Mouse (Mus musculus): ENCODE results near the gene Coq10a. TPM values are rescaled to one million over a fixed set of nuclear protein-coding genes. Genes with fewer than 3 reads are reported as not detected.
A peak's percentile ranks its signal among the peaks of the same experiment; 100 is the strongest.

Coq10a gene
- polyA plus RNA-seq, 1 experiment from 2014 or later = 31.7 TPM

- Histone ChIP-seq H3K36me3 (peaks cover 9% of the 10 kb centered on the region), H3K4me3 (peak overlapping the region; percentile 71), H3K27me3 (no peaks in the 10 kb centered on the region), H3K4me2 (replicated peaks) (peak overlapping the region; percentile 77), H3K27ac (peak overlapping the region; percentile 96), H3K4me1 (peaks cover 14% of the 10 kb centered on the region), H3K9ac (peak overlapping the region; percentile 77), H3K9me3 (replicated peaks) (no peaks in the 10 kb centered on the region)
- WGBS = 8% methylated on average over 9 of the region's 9 CpGs
- ATAC-seq (ENCODE audit: low FRiP score) = no peak
Measured at GRCm38 (mm10) chr10:128369218-128369543, 384 bp upstream of the Coq10a start.

- Histone ChIP-seq H3K9me3 (replicated peaks) (no peaks in the 10 kb centered on the region), H3K4me1 (peaks cover 14% of the 10 kb centered on the region), H3K27ac (peak overlapping the region; percentile 96), H3K4me2 (replicated peaks) (peak overlapping the region; percentile 77), H3K36me3 (peaks cover 18% of the 10 kb centered on the region), H3K27me3 (no peaks in the 10 kb centered on the region), H3K4me3 (peak overlapping the region; percentile 71), H3K9ac (peak overlapping the region; percentile 77)
- no peak for ATAC-seq (ENCODE audit: low FRiP score)
- WGBS = 13% methylated on average over 19 of the region's 19 CpGs
Measured at GRCm38 (mm10) chr10:128367899-128368401, 847 bp downstream of the Coq10a start.

- peaks cover 3% of the 10 kb centered on the region for H3K4me1 ChIP-seq
- no peak overlapping the region for H3K27ac ChIP-seq
- no peak overlapping the region for H3K4me3 ChIP-seq
- no peak overlapping the region for H3K4me2 ChIP-seq (replicated peaks)
- no peaks in the 10 kb centered on the region for H3K27me3 ChIP-seq
- H3K9ac ChIP-seq = no peak overlapping the region
- no peak for ATAC-seq (ENCODE audit: low FRiP score)
- H3K9me3 ChIP-seq (replicated peaks) = no peaks in the 10 kb centered on the region
- peaks cover 69% of the 10 kb centered on the region for H3K36me3 ChIP-seq
- 53% methylated on average over 3 of the region's 3 CpGs for WGBS
Measured at GRCm38 (mm10) chr10:128362568-128362967, 6.2 kb downstream of the Coq10a start.

- H3K27me3 ChIP-seq = no peaks in the 10 kb centered on the region
- peaks cover 69% of the 10 kb centered on the region for H3K36me3 ChIP-seq
- 93% methylated on average over 6 of the region's 6 CpGs for WGBS
- no peak overlapping the region for H3K9ac ChIP-seq
- ATAC-seq (ENCODE audit: low FRiP score) = no peak
- no peaks in the 10 kb centered on the region for H3K4me1 ChIP-seq
- no peaks in the 10 kb centered on the region for H3K9me3 ChIP-seq (replicated peaks)
- no peak overlapping the region for H3K4me2 ChIP-seq (replicated peaks)
- no peak overlapping the region for H3K4me3 ChIP-seq
- H3K27ac ChIP-seq = no peak overlapping the region
Measured at GRCm38 (mm10) chr10:128361836-128362235, 7.0 kb downstream of the Coq10a start.

GRCm38 (mm10) chr10:128359226-128359625 lies 9.6 kb downstream of the Coq10a start:
- no peak overlapping the region for H3K4me3 ChIP-seq
- peaks cover 73% of the 10 kb centered on the region for H3K36me3 ChIP-seq
- H3K27me3 ChIP-seq = no peaks in the 10 kb centered on the region
- 91% methylated on average over 6 of the region's 6 CpGs for whole genome bisulfite sequencing
- no peaks in the 10 kb centered on the region for H3K4me1 ChIP-seq
- H3K9ac ChIP-seq = no peak overlapping the region
- ATAC-seq (ENCODE audit: low FRiP score) = no peak
- H3K4me2 ChIP-seq (replicated peaks) = no peak overlapping the region
- H3K9me3 ChIP-seq (replicated peaks) = no peaks in the 10 kb centered on the region
- no peak overlapping the region for H3K27ac ChIP-seq

- ATAC-seq (ENCODE audit: low FRiP score) = no peak
- H3K9ac ChIP-seq = no peak overlapping the region
- no peaks in the 10 kb centered on the region for H3K9me3 ChIP-seq (replicated peaks)
- no peaks in the 10 kb centered on the region for H3K4me1 ChIP-seq
- no peak overlapping the region for H3K27ac ChIP-seq
- H3K4me2 ChIP-seq (replicated peaks) = no peak overlapping the region
- no peak overlapping the region for H3K4me3 ChIP-seq
- H3K36me3 ChIP-seq = peaks cover 77% of the 10 kb centered on the region
- 49% methylated on average over 2 of the region's 2 CpGs for WGBS
- no peaks in the 10 kb centered on the region for H3K27me3 ChIP-seq
Measured at GRCm38 (mm10) chr10:128358796-128359195, 10.0 kb downstream of the Coq10a start.

GRCm38 (mm10) chr10:128347541-128347940 lies 21.3 kb downstream of the Coq10a start:
- H3K27me3 ChIP-seq = no peaks in the 10 kb centered on the region
- 94% methylated on average over 8 of the region's 8 CpGs for WGBS
- H3K27ac ChIP-seq = no peak overlapping the region
- peaks cover 32% of the 10 kb centered on the region for H3K36me3 ChIP-seq
- H3K4me3 ChIP-seq = no peak overlapping the region
- H3K9ac ChIP-seq = no peak overlapping the region
- H3K4me1 ChIP-seq = peaks cover 7% of the 10 kb centered on the region; the same call in 1 of the 2 replicates
- H3K4me2 ChIP-seq (replicated peaks) = no peak overlapping the region
- no peaks in the 10 kb centered on the region for H3K9me3 ChIP-seq (replicated peaks)
- no peak for ATAC-seq (ENCODE audit: low FRiP score)

GRCm38 (mm10) chr10:128344568-128345275 lies 24.1 kb downstream of the Coq10a start:
- H3K4me2 ChIP-seq (replicated peaks) = no peak overlapping the region
- 72% methylated on average over 7 of the region's 7 CpGs for WGBS
- H3K4me1 ChIP-seq = peaks cover 7% of the 10 kb centered on the region; the same call in 1 of the 2 replicates
- no peaks in the 10 kb centered on the region for H3K9me3 ChIP-seq (replicated peaks)
- H3K4me3 ChIP-seq = no peak overlapping the region
- H3K27ac ChIP-seq = no peak overlapping the region
- no peaks in the 10 kb centered on the region for H3K27me3 ChIP-seq
- H3K9ac ChIP-seq = no peak overlapping the region
- peaks cover 6% of the 10 kb centered on the region; the same call in 1 of the 2 replicates for H3K36me3 ChIP-seq
- no peak for ATAC-seq (ENCODE audit: low FRiP score)

- Histone ChIP-seq H3K27ac (no peak overlapping the region), H3K4me3 (no peak overlapping the region), H3K4me2 (replicated peaks) (no peak overlapping the region), H3K4me1 (peaks cover 19% of the 10 kb centered on the region), H3K9ac (no peak overlapping the region), H3K27me3 (no peaks in the 10 kb centered on the region), H3K9me3 (replicated peaks) (no peaks in the 10 kb centered on the region), H3K36me3 (no peaks in the 10 kb centered on the region)
- ATAC-seq (ENCODE audit: low FRiP score) = no peak
- WGBS = 92% methylated on average over 1 of the region's 1 CpGs
Measured at GRCm38 (mm10) chr10:128343436-128343835, 25.4 kb downstream of the Coq10a start.

GRCm38 (mm10) chr10:128340257-128340656 lies 28.5 kb downstream of the Coq10a start:
- Histone ChIP-seq H3K27ac (no peak overlapping the region), H3K9ac (no peak overlapping the region), H3K27me3 (no peaks in the 10 kb centered on the region), H3K4me1 (peaks cover 28% of the 10 kb centered on the region), H3K36me3 (no peaks in the 10 kb centered on the region), H3K4me3 (no peak overlapping the region), H3K9me3 (replicated peaks) (no peaks in the 10 kb centered on the region), H3K4me2 (replicated peaks) (no peak overlapping the region)
- ATAC-seq (ENCODE audit: low FRiP score) = no peak
- 80% methylated on average over 2 of the region's 2 CpGs for WGBS

GRCm38 (mm10) chr10:128338948-128339347 lies 29.8 kb downstream of the Coq10a start:
- H3K27ac ChIP-seq = no peak overlapping the region
- no peaks in the 10 kb centered on the region for H3K36me3 ChIP-seq
- peaks cover 21% of the 10 kb centered on the region for H3K4me1 ChIP-seq
- 0 out of 2 replicates have a peak overlapping the region, but pooled peaks have one; percentile 90 for H3K9ac ChIP-seq
- no peaks in the 10 kb centered on the region for H3K27me3 ChIP-seq
- ATAC-seq (ENCODE audit: low FRiP score) = no peak
- H3K4me3 ChIP-seq = peak overlapping the region; percentile 79; the same call in 1 of the 2 replicates
- peak overlapping the region; percentile 93 for H3K4me2 ChIP-seq (replicated peaks)
- 91% methylated on average over 2 of the region's 2 CpGs for WGBS
- H3K9me3 ChIP-seq (replicated peaks) = no peaks in the 10 kb centered on the region

- Histone ChIP-seq H3K4me1 (peaks cover 21% of the 10 kb centered on the region), H3K9me3 (replicated peaks) (no peaks in the 10 kb centered on the region), H3K4me2 (replicated peaks) (peak overlapping the region; percentile 93), H3K9ac (peak overlapping the region; percentile 90), H3K27ac (peak overlapping the region; percentile 93), H3K4me3 (peak overlapping the region; percentile 79), H3K27me3 (no peaks in the 10 kb centered on the region), H3K36me3 (no peaks in the 10 kb centered on the region)
- WGBS = 18% methylated on average over 5 of the region's 5 CpGs
- ATAC-seq (ENCODE audit: low FRiP score) = no peak
Measured at GRCm38 (mm10) chr10:128338415-128338814, 30.4 kb downstream of the Coq10a start.
